Mouse (Mus musculus) limb, embryonic 10.5 days (tissue): ENCODE measurements around the gene Gm45234. TPM values are rescaled to one million over a fixed set of nuclear protein-coding genes. Genes with fewer than 3 reads are reported as not detected.
A peak's percentile ranks its signal among the peaks of the same experiment; 100 is the strongest.

Experiments used
- DNase-seq: peaks from one replicate; pipeline ENCODE4 v3.0.0-alpha.2; 2017; ENCODE audit warnings: low spot score
- H3K27ac ChIP-seq: fragments of 300-500 bp; sonication (generic); 2 replicates; pipeline ENCODE4 v1.5.1; 2016; ENCODE audit warnings: mild to moderate bottlenecking
- H3K27me3 ChIP-seq: fragments of 300-500 bp; sonication (generic); 2 replicates; pipeline ENCODE4 v1.6.1; 2016; ENCODE audit warnings: low read depth, mild to moderate bottlenecking; ENCODE audit not compliant: poor library complexity, severe bottlenecking
- H3K36me3 ChIP-seq: fragments of 300-500 bp; sonication (generic); 2 replicates; pipeline ENCODE4 v1.6.1; 2016; ENCODE audit warnings: mild to moderate bottlenecking, moderate library complexity
- H3K4me1 ChIP-seq: fragments of 300-500 bp; sonication (generic); 2 replicates; pipeline ENCODE4 v1.6.1; 2016
- H3K4me3 ChIP-seq: fragments of 300-500 bp; sonication (generic); 2 replicates; pipeline ENCODE4 v1.5.1; 2016; ENCODE audit warnings: mild to moderate bottlenecking, moderate library complexity
- H3K9me3 ChIP-seq: fragments of 300-500 bp; sonication (generic); replicated peaks from 2 replicates; pipeline ENCODE4 v1.6.1; 2016; ENCODE audit warnings: mild to moderate bottlenecking
- WGBS: fragments of 180-500 bp; shearing (Covaris S2); methylation state at CpG from one replicate; pipeline ENCODE4 v1.1.7; 2016; 5-methylcytosine and 5-hydroxymethylcytosine counted together
- polyA plus RNA-seq: library from polyadenylated mRNA; unstranded; fragments of >200 nt; fragmentation: Nextera tagmentation; extraction: Ambion mirVana; gene quantifications from 2 replicates; pipeline ENCODE4 v1.2.1, GENCODE M21; 2016

Gene Gm45234
- polyA plus RNA-seq, 1 experiment from 2014 or later = not detected

GRCm38 (mm10) chr6:124757909-124758848, 2.4 kb upstream of the Gm45234 start:
- 47% methylated on average over 5 of the region's 5 CpGs for WGBS
- no peaks in the 10 kb centered on the region for H3K9me3 ChIP-seq
- peak overlapping the region; percentile 99 for H3K27ac ChIP-seq
- peaks cover 48% of the 10 kb centered on the region for H3K4me1 ChIP-seq
- H3K4me3 ChIP-seq = peak overlapping the region; percentile 91
- H3K36me3 ChIP-seq = peaks cover 3% of the 10 kb centered on the region
- peak; percentile 60 for DNase-seq
- H3K27me3 ChIP-seq = peaks cover 30% of the 10 kb centered on the region

GRCm38 (mm10) chr6:124757351-124757880, 1.6 kb upstream of the Gm45234 start:
- peaks cover 48% of the 10 kb centered on the region for H3K4me1 ChIP-seq

GRCm38 (mm10) chr6:124756652-124757350, 980 bp upstream of the Gm45234 start:
- peaks cover 20% of the 10 kb centered on the region for H3K27me3 ChIP-seq
- peak; percentile 89 for DNase-seq
- peaks cover 48% of the 10 kb centered on the region for H3K4me1 ChIP-seq
- 1% methylated on average over 51 of the region's 54 CpGs for WGBS
- peak overlapping the region; percentile 91 for H3K4me3 ChIP-seq
- no peaks in the 10 kb centered on the region for H3K9me3 ChIP-seq
- peak overlapping the region; percentile 99 for H3K27ac ChIP-seq
- H3K36me3 ChIP-seq = peaks cover 16% of the 10 kb centered on the region

More at GRCm38 (mm10) chr6:124757351-124757880, 1.6 kb upstream of the Gm45234 start:
- Histone ChIP-seq H3K36me3 (peaks cover 11% of the 10 kb centered on the region), H3K4me3 (peak overlapping the region; percentile 91), H3K9me3 (no peaks in the 10 kb centered on the region), H3K27me3 (peaks cover 22% of the 10 kb centered on the region), H3K27ac (peak overlapping the region; percentile 99)
- DNase-seq = no peak
- WGBS = 12% methylated on average over 5 of the region's 5 CpGs

- 4% methylated on average over 3 of the region's 3 CpGs for WGBS
- H3K27ac ChIP-seq = peak overlapping the region; percentile 99
- peaks cover 27% of the 10 kb centered on the region for H3K36me3 ChIP-seq
- H3K9me3 ChIP-seq = no peaks in the 10 kb centered on the region
- no peak for DNase-seq
- peak overlapping the region; percentile 91 for H3K4me3 ChIP-seq
- peaks cover 8% of the 10 kb centered on the region; the same call in 1 of the 2 replicates for H3K27me3 ChIP-seq
- peaks cover 48% of the 10 kb centered on the region for H3K4me1 ChIP-seq
Observed at GRCm38 (mm10) chr6:124755306-124755705, 515 bp downstream of the Gm45234 start.

- Histone ChIP-seq H3K36me3 (peaks cover 42% of the 10 kb centered on the region), H3K9me3 (no peaks in the 10 kb centered on the region), H3K4me1 (peaks cover 41% of the 10 kb centered on the region), H3K27me3 (no peaks in the 10 kb centered on the region), H3K27ac (no peak overlapping the region), H3K4me3 (no peak overlapping the region)
- no peak for DNase-seq
- WGBS = 88% methylated on average over 2 of the region's 2 CpGs
Observed at GRCm38 (mm10) chr6:124753861-124754260, 2.0 kb downstream of the Gm45234 start.

- Histone ChIP-seq H3K36me3 (peaks cover 68% of the 10 kb centered on the region), H3K27ac (no peak overlapping the region), H3K9me3 (no peaks in the 10 kb centered on the region), H3K4me1 (peaks cover 35% of the 10 kb centered on the region), H3K27me3 (no peaks in the 10 kb centered on the region), H3K4me3 (no peak overlapping the region)
- no peak for DNase-seq
- 85% methylated on average over 8 of the region's 8 CpGs for WGBS
Observed at GRCm38 (mm10) chr6:124750405-124750804, 5.4 kb downstream of the Gm45234 start.

GRCm38 (mm10) chr6:124746654-124747632, 8.9 kb downstream of the Gm45234 start:
- H3K27ac ChIP-seq = peak overlapping the region; percentile 96
- no peaks in the 10 kb centered on the region for H3K9me3 ChIP-seq
- peaks cover 80% of the 10 kb centered on the region for H3K36me3 ChIP-seq
- 87% methylated on average over 7 of the region's 7 CpGs for WGBS
- H3K4me1 ChIP-seq = peaks cover 37% of the 10 kb centered on the region
- DNase-seq = no peak
- H3K27me3 ChIP-seq = no peaks in the 10 kb centered on the region
- H3K4me3 ChIP-seq = peak overlapping the region; percentile 66

GRCm38 (mm10) chr6:124746296-124746605, 9.6 kb downstream of the Gm45234 start:
- no peak for DNase-seq
- 19% methylated on average over 8 of the region's 8 CpGs for WGBS

GRCm38 (mm10) chr6:124745490-124746295, 10.1 kb downstream of the Gm45234 start:
- Histone ChIP-seq H3K36me3 (peaks cover 72% of the 10 kb centered on the region), H3K4me1 (peaks cover 42% of the 10 kb centered on the region), H3K27ac (peak overlapping the region; percentile 96), H3K27me3 (no peaks in the 10 kb centered on the region), H3K4me3 (peak overlapping the region; percentile 66), H3K9me3 (no peaks in the 10 kb centered on the region)
- peak; percentile 95 for DNase-seq
- 1% methylated on average over 85 of the region's 85 CpGs for WGBS

More at GRCm38 (mm10) chr6:124746296-124746605, 9.6 kb downstream of the Gm45234 start:
- Histone ChIP-seq H3K4me3 (peak overlapping the region; percentile 66), H3K9me3 (no peaks in the 10 kb centered on the region), H3K27me3 (no peaks in the 10 kb centered on the region), H3K27ac (peak overlapping the region; percentile 96), H3K4me1 (peaks cover 42% of the 10 kb centered on the region), H3K36me3 (peaks cover 77% of the 10 kb centered on the region)

- WGBS = 71% methylated on average over 26 of the region's 26 CpGs
- no peaks in the 10 kb centered on the region for H3K9me3 ChIP-seq
- peak overlapping the region; percentile 66 for H3K4me3 ChIP-seq
- H3K27ac ChIP-seq = peak overlapping the region; percentile 96
- peaks cover 64% of the 10 kb centered on the region for H3K36me3 ChIP-seq
- peaks cover 49% of the 10 kb centered on the region for H3K4me1 ChIP-seq
- DNase-seq = no peak
- no peaks in the 10 kb centered on the region for H3K27me3 ChIP-seq
Observed at GRCm38 (mm10) chr6:124744755-124745321, 11.0 kb downstream of the Gm45234 start.

GRCm38 (mm10) chr6:124743647-124744046, 12.2 kb downstream of the Gm45234 start:
- Histone ChIP-seq H3K27me3 (no peaks in the 10 kb centered on the region), H3K4me1 (peaks cover 61% of the 10 kb centered on the region), H3K9me3 (no peaks in the 10 kb centered on the region), H3K36me3 (peaks cover 61% of the 10 kb centered on the region), H3K4me3 (no peak overlapping the region), H3K27ac (no peak overlapping the region)
- 84% methylated on average over 8 of the region's 8 CpGs for WGBS
- DNase-seq = no peak
